Mouse (Mus musculus) urinary bladder, postnatal 14 days (tissue): Measurements from ENCODE around the gene Eid3.

ENCODE experiments used
- DNase-seq: peaks from one replicate; pipeline ENCODE4 v3.0.0; 2021; ENCODE audit warnings: low spot score

Eid3 gene

DNA sequence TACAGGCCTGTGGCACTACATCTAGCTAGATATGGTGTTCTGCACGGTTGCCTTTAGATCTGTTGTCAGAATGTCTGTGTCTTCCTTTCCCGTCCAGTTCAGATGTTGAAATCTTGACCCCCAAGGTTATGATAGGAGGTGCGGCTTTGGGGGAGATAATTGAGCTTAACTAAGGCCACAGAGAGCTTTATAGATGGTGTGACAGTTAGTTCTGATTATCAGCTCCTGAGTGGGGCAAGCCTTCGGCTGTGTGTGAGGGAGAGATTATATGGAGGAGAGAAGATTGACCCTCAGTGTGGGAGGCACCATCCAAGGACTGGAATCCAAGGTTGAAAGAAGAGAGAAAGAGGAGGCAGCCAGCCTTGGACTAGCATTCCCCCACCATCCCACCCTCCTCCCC, 46.8 kb downstream of the Eid3 start:
- no peak for DNase-seq

DNA sequence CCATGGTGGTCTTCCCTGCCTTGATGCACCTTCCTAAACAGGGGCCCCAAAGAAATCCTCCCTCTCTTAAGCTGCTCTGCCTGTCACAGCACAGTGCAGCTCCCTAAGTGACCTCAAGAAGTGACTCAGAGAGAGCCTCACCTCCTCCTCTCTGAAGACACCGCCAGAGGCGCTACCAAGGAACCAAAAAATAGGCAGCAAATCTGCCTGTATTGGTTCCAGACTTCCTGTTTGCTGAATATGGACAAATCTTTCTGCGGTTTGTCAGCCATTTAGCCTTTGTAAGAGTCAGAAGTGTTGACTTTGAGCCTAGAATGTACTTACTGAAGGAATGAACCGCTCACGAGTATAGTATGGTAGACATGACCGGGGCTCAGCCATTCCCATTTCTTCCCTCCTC, 47.3 kb downstream of the Eid3 start:
- DNase-seq, result no peak
